Mouse (Mus musculus): ENCODE measurements around the gene 9530068E07Rik. TPM values are rescaled to one million over a fixed set of nuclear protein-coding genes. Genes with fewer than 3 reads are reported as not detected.

9530068E07Rik gene
- polyA plus RNA-seq, 1 experiment, result 160 TPM

GRCm38 (mm10) chr11:52359686-52360470, 36.4 kb upstream of the 9530068E07Rik start:
- TF ChIP-seq CTCF (IDR thresholded peaks at IDR 0.05; ENCODE audit: insufficient read depth, low read length) (no peak), POLR2A (IDR thresholded peaks at IDR 0.05; ENCODE audit: borderline replicate concordance, extremely low read depth, low read depth, low read length) (peak; percentile 15; the same call in 1 of the 2 replicates)
- 21% methylated on average over 22 of the region's 22 CpGs for WGBS
- H3K4me1 ChIP-seq (ENCODE audit: control insufficient read depth, insufficient read depth, low read length), result peaks cover 15% of the 10 kb centered on the region; the same call in 1 of the 2 replicates
- H3K4me3 ChIP-seq (replicated peaks; ENCODE audit: extremely low read depth, low read depth, low read length), result peak overlapping the region; percentile 99
- no peak for DNase-seq

- peak; percentile 90 for DNase-seq
- WGBS, result under 1% methylated on average over 84 of the region's 84 CpGs
- TF ChIP-seq POLR2A (IDR thresholded peaks at IDR 0.05; ENCODE audit: borderline replicate concordance, extremely low read depth, low read depth, low read length) (peak; percentile 79), CTCF (IDR thresholded peaks at IDR 0.05; ENCODE audit: insufficient read depth, low read length) (no peak)
- H3K4me3 ChIP-seq (replicated peaks; ENCODE audit: extremely low read depth, low read depth, low read length), result peak within 1 kb of the TSS; percentile 99
- H3K4me1 ChIP-seq (ENCODE audit: control insufficient read depth, insufficient read depth, low read length), result peaks cover 18% of the 10 kb centered on the region; the same call in 1 of the 2 replicates
Observed at GRCm38 (mm10) chr11:52360471-52361277, 35.6 kb upstream of the 9530068E07Rik start, which contains the start of gene Vdac1. Vdac1 (plus strand) TSS chr11:52360860.

- H3K4me1 ChIP-seq (ENCODE audit: control insufficient read depth, insufficient read depth, low read length), result peaks cover 18% of the 10 kb centered on the region; the same call in 1 of the 2 replicates
Observed at GRCm38 (mm10) chr11:52361287-52361921, 34.8 kb upstream of the 9530068E07Rik start.

GRCm38 (mm10) chr11:52364376-52364775, 31.9 kb upstream of the 9530068E07Rik start:
- WGBS, result 76% methylated on average over 2 of the region's 2 CpGs
- Histone ChIP-seq H3K4me1 (ENCODE audit: control insufficient read depth, insufficient read depth, low read length) (peaks cover 18% of the 10 kb centered on the region), H3K4me3 (replicated peaks; ENCODE audit: extremely low read depth, low read depth, low read length) (no peak overlapping the region)
- no peak for TF ChIP-seq CTCF (IDR thresholded peaks at IDR 0.05; ENCODE audit: insufficient read depth, low read length)
- no peak for TF ChIP-seq POLR2A (IDR thresholded peaks at IDR 0.05; ENCODE audit: borderline replicate concordance, extremely low read depth, low read depth, low read length)
- no peak for DNase-seq

More at GRCm38 (mm10) chr11:52361287-52361921, 34.8 kb upstream of the 9530068E07Rik start:
- no peak for DNase-seq
- under 1% methylated on average over 36 of the region's 47 CpGs for WGBS
- peak overlapping the region; percentile 99 for H3K4me3 ChIP-seq (replicated peaks; ENCODE audit: extremely low read depth, low read depth, low read length)
- TF ChIP-seq POLR2A (IDR thresholded peaks at IDR 0.05; ENCODE audit: borderline replicate concordance, extremely low read depth, low read depth, low read length) (no peak), CTCF (IDR thresholded peaks at IDR 0.05; ENCODE audit: insufficient read depth, low read length) (no peak)

- WGBS, result 58% methylated on average over 1 of the region's 1 CpGs
- DNase-seq, result no peak
- no peak for TF ChIP-seq CTCF (IDR thresholded peaks at IDR 0.05; ENCODE audit: insufficient read depth, low read length)
- no peak for TF ChIP-seq POLR2A (IDR thresholded peaks at IDR 0.05; ENCODE audit: borderline replicate concordance, extremely low read depth, low read depth, low read length)
- Histone ChIP-seq H3K4me1 (ENCODE audit: control insufficient read depth, insufficient read depth, low read length) (peaks cover 15% of the 10 kb centered on the region), H3K4me3 (replicated peaks; ENCODE audit: extremely low read depth, low read depth, low read length) (no peak overlapping the region)
Observed at GRCm38 (mm10) chr11:52365143-52365542, 31.1 kb upstream of the 9530068E07Rik start.

- no peak for DNase-seq
- TF ChIP-seq POLR2A (IDR thresholded peaks at IDR 0.05; ENCODE audit: borderline replicate concordance, extremely low read depth, low read depth, low read length), result no peak
- no peak for TF ChIP-seq CTCF (IDR thresholded peaks at IDR 0.05; ENCODE audit: insufficient read depth, low read length)
Observed at GRCm38 (mm10) chr11:52366358-52366757, 29.9 kb upstream of the 9530068E07Rik start.

GRCm38 (mm10) chr11:52368176-52368985, 27.8 kb upstream of the 9530068E07Rik start:
- 48% methylated on average over 10 of the region's 10 CpGs for WGBS
- no peak for DNase-seq
- H3K4me1 ChIP-seq (ENCODE audit: control insufficient read depth, insufficient read depth, low read length), result peaks cover 11% of the 10 kb centered on the region
- TF ChIP-seq CTCF (IDR thresholded peaks at IDR 0.05; ENCODE audit: insufficient read depth, low read length) (no peak), POLR2A (IDR thresholded peaks at IDR 0.05; ENCODE audit: borderline replicate concordance, extremely low read depth, low read depth, low read length) (no peak)
- H3K4me3 ChIP-seq (replicated peaks; ENCODE audit: extremely low read depth, low read depth, low read length), result no peak overlapping the region

More at GRCm38 (mm10) chr11:52366358-52366757, 29.9 kb upstream of the 9530068E07Rik start:
- 67% methylated on average over 5 of the region's 5 CpGs for WGBS
- no peak overlapping the region for H3K4me3 ChIP-seq (replicated peaks; ENCODE audit: extremely low read depth, low read depth, low read length)
- H3K4me1 ChIP-seq (ENCODE audit: control insufficient read depth, insufficient read depth, low read length), result peaks cover 15% of the 10 kb centered on the region

GRCm38 (mm10) chr11:52369252-52370134, 26.7 kb upstream of the 9530068E07Rik start:
- H3K4me1 ChIP-seq (ENCODE audit: control insufficient read depth, insufficient read depth, low read length), result peaks cover 5% of the 10 kb centered on the region
- no peak overlapping the region for H3K4me3 ChIP-seq (replicated peaks; ENCODE audit: extremely low read depth, low read depth, low read length)
- no peak for TF ChIP-seq POLR2A (IDR thresholded peaks at IDR 0.05; ENCODE audit: borderline replicate concordance, extremely low read depth, low read depth, low read length)
- TF ChIP-seq CTCF (IDR thresholded peaks at IDR 0.05; ENCODE audit: insufficient read depth, low read length), result no peak
- WGBS, result 72% methylated on average over 9 of the region's 9 CpGs
- no peak for DNase-seq

Data from lung, adult 2 months (tissue).